Mouse (Mus musculus) hindbrain, embryonic 16.5 days (tissue): Measurements from ENCODE around the gene C130026I21Rik. TPM values are rescaled to one million over a fixed set of nuclear protein-coding genes. Genes with fewer than 3 reads are reported as not detected.
"Not testable (repeated sequence)": the region's sequence is repeated elsewhere in the genome, so short reads cannot be mapped to it uniquely, and the experiment has no call there.

ENCODE experiments used
- ATAC-seq: fragments of 200-750 bp; cut with Nextera tagmentation; 2 replicates; pipeline ENCODE4 v1.8.0; 2017; ENCODE audit warnings: moderate TSS enrichment, moderate library complexity
- H3K27ac ChIP-seq: fragments of 300-500 bp; sonication (generic); 2 replicates; pipeline ENCODE4 v1.5.1; 2014; ENCODE audit warnings: low read depth, mild to moderate bottlenecking, control low read depth, low read length, moderate library complexity
- H3K27me3 ChIP-seq: fragments of 300-500 bp; sonication (generic); replicated peaks from 2 replicates; pipeline ENCODE4 v1.6.1; 2014; ENCODE audit warnings: low read length; ENCODE audit not compliant: control insufficient read depth, insufficient read depth
- H3K36me3 ChIP-seq: fragments of 300-500 bp; sonication (generic); 2 replicates; pipeline ENCODE4 v1.6.1; 2014; ENCODE audit warnings: mild to moderate bottlenecking, low read length, moderate library complexity, mixed read lengths; ENCODE audit not compliant: control insufficient read depth, insufficient read depth
- H3K4me1 ChIP-seq: fragments of 300-500 bp; sonication (generic); 2 replicates; pipeline ENCODE4 v1.6.1; 2014; ENCODE audit warnings: low read depth, low read length; ENCODE audit not compliant: control insufficient read depth, insufficient read depth
- H3K4me2 ChIP-seq: fragments of 300-500 bp; sonication (generic); 2 replicates; pipeline ENCODE4 v1.6.1; 2014; ENCODE audit warnings: mild to moderate bottlenecking, low read length, control low read depth, moderate library complexity
- H3K4me3 ChIP-seq: fragments of 300-500 bp; sonication (generic); 2 replicates; pipeline ENCODE4 v1.5.1; 2014; ENCODE audit warnings: mild to moderate bottlenecking, low read length, control low read depth, moderate library complexity
- H3K9ac ChIP-seq: fragments of 300-500 bp; sonication (generic); 2 replicates; pipeline ENCODE4 v1.6.1; 2014; ENCODE audit warnings: low read depth, mild to moderate bottlenecking, control low read depth, low read length, moderate library complexity
- H3K9me3 ChIP-seq: fragments of 300-500 bp; sonication (generic); 2 replicates; pipeline ENCODE4 v1.6.1; 2014; ENCODE audit warnings: mild to moderate bottlenecking, low read length, moderate library complexity; ENCODE audit not compliant: control insufficient read depth
- WGBS: fragments of 180-500 bp; shearing (Covaris S2); extraction: QIAGEN DNeasy Blood & Tissue Kit; methylation state at CpG from one replicate; pipeline ENCODE4 v1.1.7; 2014; 5-methylcytosine and 5-hydroxymethylcytosine counted together
- polyA plus RNA-seq: library from polyadenylated mRNA; unstranded; fragments of >200 nt; fragmentation: Nextera tagmentation; extraction: Ambion mirVana; gene quantifications from 2 replicates; pipeline ENCODE4 v1.2.1, GENCODE M21; 2015

C130026I21Rik gene
- polyA plus RNA-seq, 1 experiment from 2014 or later = 0.26 TPM

DNA sequence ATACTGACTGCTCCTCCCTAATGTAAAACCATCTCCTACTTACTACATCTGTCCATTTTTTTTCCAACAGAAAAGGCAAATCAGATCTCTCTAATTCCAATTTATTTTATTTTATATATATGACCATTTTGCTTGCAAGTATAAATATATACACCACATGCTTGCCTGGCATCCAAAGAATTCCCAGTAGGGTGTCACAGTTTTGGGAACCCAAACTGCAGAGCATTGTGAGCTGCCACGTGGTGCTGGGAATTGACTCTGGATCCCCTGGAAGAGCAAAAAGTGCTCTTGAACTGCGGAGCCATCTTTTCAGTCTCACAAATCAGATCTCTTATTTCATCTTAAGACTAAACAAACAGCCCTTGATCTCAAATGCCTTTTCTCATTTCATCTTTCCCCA lies 107.5 kb downstream of the C130026I21Rik start:
- not testable (repeated sequence) for H3K36me3 ChIP-seq, H3K9me3 ChIP-seq, H3K27ac ChIP-seq, H3K9ac ChIP-seq, ATAC-seq, H3K4me2 ChIP-seq, H3K4me3 ChIP-seq, H3K27me3 ChIP-seq, H3K4me1 ChIP-seq
- 33% methylated on average over 1 of the region's 2 CpGs for WGBS

DNA sequence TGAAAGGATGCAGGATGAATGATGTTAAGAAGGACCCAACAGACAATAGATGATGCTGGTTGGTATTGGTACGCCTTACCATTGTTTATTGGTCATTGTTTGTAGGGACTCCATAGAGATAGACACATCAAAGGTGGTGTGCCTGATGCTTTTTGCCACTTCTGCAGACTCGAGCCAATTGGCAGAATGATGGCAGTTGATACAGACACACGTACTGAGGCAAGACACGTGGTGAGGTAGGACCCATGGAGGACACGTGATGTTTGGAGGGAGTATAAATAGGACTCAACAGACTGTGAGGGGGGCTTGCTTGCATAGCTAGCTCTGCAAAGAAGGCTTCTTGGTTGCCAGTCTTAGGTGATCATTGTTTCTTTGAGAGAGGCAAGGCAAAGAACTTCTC lies 115.2 kb downstream of the C130026I21Rik start:
- WGBS = 83% methylated on average over 4 of the region's 5 CpGs

DNA sequence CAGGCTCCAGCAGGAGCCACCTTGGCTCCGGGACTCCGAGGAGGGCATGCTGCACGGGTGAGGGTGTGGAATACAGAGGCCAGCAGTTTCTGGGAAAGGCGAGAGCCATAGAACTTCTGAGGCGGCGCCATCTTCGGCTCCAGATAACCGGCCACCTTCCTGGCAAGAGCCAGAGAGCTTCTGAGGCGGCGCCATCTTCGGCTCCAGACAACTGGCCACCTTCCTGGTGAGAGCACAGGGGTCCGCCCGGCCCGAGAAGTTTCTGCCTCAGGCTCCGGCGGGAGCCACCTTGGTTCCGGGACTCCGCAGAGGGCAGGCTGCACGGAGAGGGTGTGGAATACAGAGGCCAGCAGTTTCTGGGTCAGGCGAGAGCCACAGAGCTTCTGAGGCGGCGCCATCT lies 136.7 kb downstream of the C130026I21Rik start:
- not testable (repeated sequence) for ATAC-seq, H3K36me3 ChIP-seq, H3K4me3 ChIP-seq, H3K9ac ChIP-seq, H3K27me3 ChIP-seq, H3K4me2 ChIP-seq, H3K4me1 ChIP-seq, H3K27ac ChIP-seq, H3K9me3 ChIP-seq
- WGBS = 93% methylated on average over 18 of the region's 22 CpGs

More for the DNA sequence above, 115.2 kb downstream of the C130026I21Rik start:
- H3K36me3 ChIP-seq, H3K4me3 ChIP-seq, ATAC-seq, H3K4me2 ChIP-seq, H3K27ac ChIP-seq, H3K9ac ChIP-seq, H3K9me3 ChIP-seq, H3K4me1 ChIP-seq, H3K27me3 ChIP-seq: not testable (repeated sequence)

DNA sequence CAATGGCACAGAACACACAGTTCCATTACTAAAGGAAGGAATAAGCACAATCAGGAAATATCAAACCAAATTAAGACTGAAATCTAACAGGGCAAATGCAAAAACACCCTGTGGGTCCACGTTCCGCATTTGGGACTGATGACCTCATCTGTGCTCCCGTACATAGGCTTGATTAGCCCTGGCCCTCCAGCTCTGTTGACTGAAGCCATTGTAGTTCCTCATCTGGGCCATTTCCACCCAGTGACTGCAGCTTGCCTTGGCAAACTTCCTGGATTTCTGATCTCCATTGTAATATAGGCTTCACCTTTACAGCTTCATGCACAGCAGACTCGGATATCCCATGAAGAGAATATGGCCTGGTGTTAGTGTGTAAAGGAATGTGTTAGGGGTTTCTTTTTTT lies 148.5 kb downstream of the C130026I21Rik start:
- not testable (repeated sequence) for H3K27ac ChIP-seq, H3K36me3 ChIP-seq, ATAC-seq, H3K4me3 ChIP-seq, H3K9ac ChIP-seq, H3K27me3 ChIP-seq, H3K4me2 ChIP-seq, H3K4me1 ChIP-seq, H3K9me3 ChIP-seq
- WGBS = 93% methylated on average over 3 of the region's 4 CpGs

DNA sequence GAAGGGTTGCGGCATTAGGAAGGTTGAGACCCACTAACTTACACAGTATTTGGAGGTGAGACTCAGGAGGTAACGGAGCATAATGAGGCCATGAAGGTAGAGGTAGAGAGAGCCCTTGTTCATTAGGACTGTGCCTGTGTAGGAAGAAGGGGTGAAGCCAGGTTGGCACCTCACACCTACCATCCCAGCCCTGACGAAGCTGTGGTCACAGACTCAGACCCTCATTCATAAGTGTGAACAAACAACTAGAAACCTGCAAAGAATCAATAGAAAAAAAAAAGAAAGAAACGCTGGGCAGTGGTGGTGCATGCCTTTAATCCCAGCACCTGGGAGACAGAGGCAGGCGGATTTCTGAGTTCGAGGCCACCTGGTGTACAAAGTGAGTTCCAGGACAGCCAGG lies 152.0 kb downstream of the C130026I21Rik start:
- H3K27ac ChIP-seq, ATAC-seq, H3K4me3 ChIP-seq, H3K4me1 ChIP-seq, H3K36me3 ChIP-seq, H3K9ac ChIP-seq, H3K9me3 ChIP-seq, H3K27me3 ChIP-seq, H3K4me2 ChIP-seq: not testable (repeated sequence)
- WGBS = 77% methylated on average over 5 of the region's 6 CpGs

DNA sequence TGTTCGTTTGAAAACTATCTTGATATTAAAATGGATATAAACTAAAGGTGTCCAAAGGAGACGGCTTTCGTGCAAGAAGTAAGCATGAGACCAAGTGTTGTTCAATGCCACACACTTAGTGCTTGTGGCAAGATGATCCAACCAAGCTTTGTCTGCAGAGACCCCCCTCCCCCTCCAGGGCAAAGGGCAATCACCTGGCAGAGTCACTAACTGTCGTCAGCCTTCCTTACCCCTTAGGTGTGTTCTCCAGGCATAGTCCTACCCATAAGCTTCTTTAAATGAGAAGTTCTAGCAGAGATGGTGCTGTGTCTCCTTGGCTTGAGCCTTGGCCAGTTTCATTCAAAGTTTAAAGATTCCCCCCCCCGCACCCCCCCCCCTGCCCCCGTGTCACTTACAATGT lies 152.8 kb downstream of the C130026I21Rik start:
- not testable (repeated sequence) for H3K4me1 ChIP-seq, H3K4me2 ChIP-seq, ATAC-seq, H3K9me3 ChIP-seq, H3K27me3 ChIP-seq, H3K27ac ChIP-seq, H3K36me3 ChIP-seq, H3K4me3 ChIP-seq, H3K9ac ChIP-seq
- 66% methylated on average over 4 of the region's 6 CpGs for WGBS

DNA sequence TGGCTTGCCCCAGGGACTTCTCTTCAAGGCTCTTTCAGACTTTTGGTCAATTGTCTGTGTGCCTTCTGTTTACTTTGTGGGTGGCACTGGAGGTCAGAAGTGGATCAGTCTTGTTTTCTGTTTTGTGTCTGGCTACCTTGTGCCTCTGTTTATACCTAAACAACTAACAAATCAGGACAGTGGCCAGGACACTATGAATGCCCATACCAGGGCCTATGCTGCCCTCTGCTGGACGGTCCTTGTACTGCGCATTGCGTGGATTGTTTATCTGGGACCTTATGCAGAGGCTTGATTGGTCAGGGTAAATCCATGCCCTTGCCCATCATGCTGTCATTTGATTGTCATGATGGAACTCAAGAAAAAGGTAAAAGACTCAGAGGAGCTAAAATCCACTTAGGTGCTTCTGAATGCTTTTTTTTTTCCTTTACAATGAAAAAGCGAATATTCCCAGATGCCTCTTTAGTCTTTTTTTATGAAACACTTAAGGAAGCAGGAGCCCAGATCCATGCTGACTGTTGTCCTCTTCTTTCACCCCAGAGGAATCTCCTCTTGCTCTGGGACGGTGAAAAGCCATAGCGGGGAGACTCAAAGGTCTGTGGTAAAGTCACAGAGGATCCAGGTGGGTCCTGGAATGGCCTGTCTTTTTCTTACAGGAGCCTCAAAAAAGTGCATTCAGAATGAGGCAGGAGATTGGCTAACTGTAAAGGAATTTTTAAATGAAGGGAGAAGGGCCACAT lies 155.5 kb downstream of the C130026I21Rik start:
- H3K4me1 ChIP-seq, ATAC-seq, H3K9me3 ChIP-seq, H3K4me2 ChIP-seq, H3K4me3 ChIP-seq, H3K27ac ChIP-seq, H3K36me3 ChIP-seq, H3K9ac ChIP-seq, H3K27me3 ChIP-seq: not testable (repeated sequence)
- WGBS = 62% methylated on average over 6 of the region's 6 CpGs

DNA sequence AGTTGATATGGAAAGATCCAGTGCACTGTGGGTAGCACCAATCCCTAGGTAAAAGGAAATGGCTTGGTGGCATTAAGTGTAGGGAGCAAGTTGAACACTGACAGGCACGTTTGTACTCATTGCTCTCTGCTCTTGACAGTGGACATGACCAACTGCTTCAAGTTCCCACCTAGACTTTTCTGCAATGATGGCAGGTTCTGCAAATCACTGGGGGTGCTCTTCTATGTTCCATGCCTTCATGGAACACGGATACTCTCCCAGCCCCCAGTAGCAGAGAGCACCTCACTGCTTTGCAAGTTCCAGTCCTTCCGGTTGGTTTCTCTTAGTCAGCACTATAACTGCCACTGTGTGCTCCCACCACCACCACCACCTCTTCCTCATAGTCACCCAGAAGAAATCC lies 156.3 kb downstream of the C130026I21Rik start:
- not testable (repeated sequence) for H3K9me3 ChIP-seq, H3K36me3 ChIP-seq, H3K27me3 ChIP-seq, H3K27ac ChIP-seq, H3K4me1 ChIP-seq, H3K4me3 ChIP-seq, H3K4me2 ChIP-seq, H3K9ac ChIP-seq, ATAC-seq
- WGBS = 90% methylated on average over 3 of the region's 3 CpGs

DNA sequence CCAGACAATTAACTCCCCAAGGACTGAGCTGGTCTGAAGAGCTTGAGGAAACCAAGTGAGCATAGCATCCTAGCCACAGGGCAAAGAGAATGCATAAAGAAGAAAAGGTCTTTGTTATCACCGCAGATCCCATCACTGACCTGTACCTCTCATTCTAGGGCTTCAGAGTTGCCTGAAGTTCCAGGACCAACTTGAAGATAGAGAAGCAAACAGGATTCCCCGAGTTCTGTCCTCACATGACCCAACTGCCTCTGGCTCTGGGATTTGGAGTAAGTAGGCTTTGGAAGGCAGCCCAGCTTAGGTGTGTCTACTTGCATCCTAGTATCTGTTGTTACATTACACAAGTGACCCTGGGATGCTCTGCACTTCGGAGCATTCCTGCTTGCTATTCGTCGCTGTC lies 157.5 kb downstream of the C130026I21Rik start:
- 78% methylated on average over 2 of the region's 5 CpGs for WGBS
- not testable (repeated sequence) for ATAC-seq, H3K27ac ChIP-seq, H3K27me3 ChIP-seq, H3K4me1 ChIP-seq, H3K4me2 ChIP-seq, H3K36me3 ChIP-seq, H3K4me3 ChIP-seq, H3K9ac ChIP-seq, H3K9me3 ChIP-seq

DNA sequence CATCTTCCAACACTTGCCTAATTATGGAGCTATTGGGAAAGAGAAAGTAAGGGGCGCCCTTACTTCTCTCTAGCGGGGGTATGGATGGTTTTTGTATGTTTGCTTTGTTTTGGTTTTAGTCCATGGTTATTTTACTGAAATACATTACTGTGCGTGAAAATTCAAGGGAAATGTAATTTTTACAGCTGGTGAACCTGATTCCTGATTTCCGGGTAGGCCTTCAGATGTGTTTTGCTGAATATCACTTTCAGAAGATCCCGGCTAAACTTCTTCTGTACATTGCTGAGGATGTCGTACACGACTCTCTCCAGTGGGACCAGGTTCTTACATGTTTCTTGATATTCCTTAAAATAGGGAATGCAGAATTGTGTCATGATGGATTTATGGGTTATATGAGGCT lies 158.1 kb downstream of the C130026I21Rik start:
- H3K27me3 ChIP-seq, H3K4me2 ChIP-seq, H3K36me3 ChIP-seq, H3K4me3 ChIP-seq, H3K9me3 ChIP-seq, ATAC-seq, H3K4me1 ChIP-seq, H3K27ac ChIP-seq, H3K9ac ChIP-seq: not testable (repeated sequence)
- WGBS = 86% methylated on average over 7 of the region's 7 CpGs
